Mouse (Mus musculus) cerebellum, postnatal 14 days (tissue): ENCODE measurements around the gene Mast1.

ENCODE experiments used
- DNase-seq, 2 experiments: peaks; one replicate each; pipeline ENCODE4 v3.0.0; 2021; ENCODE audit warnings: mixed read lengths in 2 of 2

Mast1 gene

DNA sequence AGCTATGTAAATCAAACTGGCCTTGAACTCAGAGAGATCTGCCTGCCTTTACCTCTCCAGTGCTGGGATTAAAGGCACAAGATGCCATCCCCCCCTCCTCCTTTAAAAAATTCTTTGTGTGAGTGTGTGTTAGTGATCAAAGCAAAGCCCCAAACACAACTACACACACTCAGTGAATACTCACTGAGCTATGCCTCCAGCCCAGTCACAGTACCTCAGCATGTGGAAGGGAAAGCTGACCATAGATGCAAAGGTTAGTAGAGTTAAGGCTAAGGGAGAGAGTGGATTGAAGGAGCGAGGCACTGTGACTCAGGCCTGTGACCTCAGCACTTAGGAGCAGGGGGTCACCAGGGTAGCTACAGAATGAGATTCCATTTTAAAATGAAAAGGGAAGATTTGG, 35.9 kb upstream of the Mast1 start:
- DNase-seq: no peak

DNA sequence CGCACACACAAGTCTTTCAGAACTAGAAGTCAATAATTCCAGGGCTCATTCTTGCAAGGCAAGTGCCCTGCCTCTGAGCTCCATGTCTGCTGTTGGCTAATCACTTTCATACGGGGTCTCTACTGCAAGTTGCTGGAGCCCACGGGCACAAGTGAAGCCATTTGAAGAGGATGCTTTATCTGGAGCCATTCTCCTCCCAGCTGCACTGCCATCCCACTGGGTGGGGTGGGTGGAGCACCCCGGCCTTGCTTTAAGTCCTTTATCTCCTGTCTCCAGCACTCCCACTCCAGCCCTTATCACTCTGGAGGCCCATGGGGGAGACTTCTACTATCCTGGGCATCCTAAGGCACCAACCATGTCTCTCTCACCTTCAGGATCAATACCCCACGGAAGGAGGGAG, 33.8 kb upstream of the Mast1 start:
- no peak for DNase-seq

DNA sequence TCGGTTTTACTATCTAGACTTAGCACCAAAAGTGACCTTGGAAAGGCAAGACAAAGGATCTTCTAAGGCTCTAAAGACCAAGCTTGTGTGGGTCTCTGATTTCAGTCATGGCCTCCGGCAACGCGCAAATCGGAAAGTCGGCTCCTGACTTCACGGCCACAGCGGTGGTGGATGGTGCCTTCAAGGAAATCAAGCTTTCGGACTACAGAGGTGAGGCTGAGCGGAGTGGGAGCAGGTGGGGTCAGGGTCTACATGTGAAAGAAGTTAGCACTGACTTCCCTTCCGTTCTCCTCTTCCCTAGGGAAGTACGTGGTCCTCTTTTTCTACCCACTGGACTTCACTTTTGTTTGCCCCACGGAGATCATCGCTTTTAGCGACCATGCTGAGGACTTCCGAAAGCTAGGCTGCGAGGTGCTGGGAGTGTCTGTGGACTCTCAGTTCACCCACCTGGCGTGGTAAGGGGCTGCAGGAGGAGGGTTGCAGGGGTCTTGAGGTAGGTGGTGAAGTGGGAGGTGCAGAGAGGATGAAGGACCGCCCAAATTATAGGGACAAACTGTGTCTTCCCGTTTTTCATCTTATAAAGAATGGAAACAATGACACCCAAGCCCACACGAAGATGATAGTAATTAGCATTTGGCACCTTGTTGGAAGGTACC, 33.1 kb upstream of the Mast1 start:
- no peak for DNase-seq

DNA sequence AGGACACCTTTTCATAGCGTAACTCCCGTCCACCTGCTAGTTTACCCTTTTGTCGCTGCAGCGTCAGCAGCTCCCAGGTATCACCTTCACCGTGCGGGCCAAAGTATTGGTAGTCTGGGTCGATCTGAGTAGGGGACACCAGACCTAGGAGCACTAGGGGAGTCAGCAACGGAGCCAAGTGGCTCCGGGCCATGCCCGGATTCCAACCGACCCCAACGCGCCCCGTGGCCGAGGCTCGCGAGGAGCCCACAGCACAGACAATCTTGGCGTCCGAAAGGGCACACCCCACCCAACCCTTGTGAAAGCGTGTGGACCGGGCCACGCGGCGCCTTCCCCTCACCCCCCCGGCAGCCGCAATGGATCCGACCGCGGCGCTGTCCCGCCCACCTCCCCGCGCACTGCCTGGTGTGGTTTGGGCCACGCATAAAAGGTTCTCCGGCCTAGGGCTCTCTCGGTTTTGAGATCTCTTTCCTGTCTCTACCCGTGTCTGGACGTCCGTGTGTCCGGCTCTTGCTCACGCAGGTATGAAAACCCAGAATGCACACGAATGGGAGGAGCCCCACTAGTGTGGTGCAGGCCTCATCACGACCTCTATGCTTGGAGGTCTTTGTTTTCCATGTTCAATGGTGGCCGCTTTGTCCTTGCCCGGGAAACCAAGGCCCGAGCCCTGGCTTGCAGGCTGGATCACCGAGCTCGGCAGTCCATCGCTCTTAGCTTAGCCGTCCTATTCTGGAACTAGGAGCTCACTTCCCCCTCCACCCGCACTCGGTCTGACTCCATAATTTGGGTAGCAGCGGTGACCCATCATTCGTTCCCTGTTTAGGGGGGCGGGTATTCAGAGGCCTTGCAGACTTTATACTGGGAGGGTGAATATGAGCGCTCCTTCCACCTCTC, 32.3 kb upstream of the Mast1 start, which contains the start of the genes Gm49661, Prdx2 and Rnaseh2a:
Gene Gm49661, minus strand, starts transcription at position 193 of the 894 bp plus-strand sequence.
Gene Prdx2, plus strand, starts transcription at position 347 of the 894 bp plus-strand sequence.
Gene Rnaseh2a, minus strand, starts transcription at position 527 of the 894 bp plus-strand sequence.
- peak; percentile 86 for DNase-seq

DNA sequence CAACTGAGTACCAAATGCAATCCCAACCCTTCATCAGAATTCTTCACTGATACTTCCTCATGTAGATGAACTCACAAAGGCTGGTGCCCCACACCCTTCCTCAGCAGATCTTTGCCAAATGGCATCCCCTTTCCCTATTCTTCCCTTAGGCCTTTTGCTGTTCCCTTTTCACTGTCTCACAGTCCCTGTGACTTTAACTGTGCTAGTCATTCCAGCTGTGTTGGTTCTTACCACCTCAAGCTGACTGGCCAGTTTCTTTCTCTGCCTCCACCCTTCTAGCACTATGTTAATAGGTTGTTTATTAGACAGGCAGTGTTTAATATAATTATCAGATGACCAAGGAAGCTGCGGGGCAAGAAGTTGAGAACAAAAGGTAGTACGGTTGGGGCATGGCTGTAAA, 31.5 kb upstream of the Mast1 start:
- DNase-seq: no peak

DNA sequence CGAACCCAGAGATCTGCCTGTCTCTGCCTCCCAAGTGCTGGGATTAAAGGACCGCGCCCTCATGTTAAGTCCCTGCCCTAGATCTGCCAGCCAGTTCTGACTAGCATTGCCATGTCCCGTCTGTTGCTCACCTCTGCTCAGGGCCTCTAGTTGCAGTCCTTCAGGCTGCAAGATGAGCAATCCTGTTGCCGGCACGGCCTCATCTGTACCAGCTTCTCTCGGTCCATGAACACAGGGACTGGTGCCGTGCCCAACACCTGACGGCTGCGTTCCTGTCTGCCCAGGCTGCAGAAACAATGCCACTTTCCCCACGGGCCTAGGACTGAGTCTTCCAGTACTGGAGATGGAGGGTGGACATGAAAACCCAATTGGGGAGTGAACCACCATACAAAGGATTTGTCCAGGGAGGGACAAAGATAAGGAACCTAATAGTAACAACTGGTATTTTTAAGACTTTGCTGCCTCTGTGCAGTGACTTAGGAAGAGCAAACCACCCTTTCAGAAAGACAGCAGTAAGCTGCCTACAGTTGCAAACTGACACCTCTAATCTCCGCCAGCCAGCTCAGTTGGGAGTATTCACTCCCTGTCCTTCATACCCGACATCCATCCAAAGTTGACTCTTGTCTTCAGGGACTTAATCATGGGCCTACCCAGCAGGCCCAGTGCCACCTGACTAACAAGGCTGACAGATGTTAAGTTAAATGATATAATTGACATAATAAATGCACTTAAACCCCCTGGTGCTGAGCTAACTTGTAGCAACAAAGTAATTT, 30.6 kb upstream of the Mast1 start:
- no peak for DNase-seq

DNA sequence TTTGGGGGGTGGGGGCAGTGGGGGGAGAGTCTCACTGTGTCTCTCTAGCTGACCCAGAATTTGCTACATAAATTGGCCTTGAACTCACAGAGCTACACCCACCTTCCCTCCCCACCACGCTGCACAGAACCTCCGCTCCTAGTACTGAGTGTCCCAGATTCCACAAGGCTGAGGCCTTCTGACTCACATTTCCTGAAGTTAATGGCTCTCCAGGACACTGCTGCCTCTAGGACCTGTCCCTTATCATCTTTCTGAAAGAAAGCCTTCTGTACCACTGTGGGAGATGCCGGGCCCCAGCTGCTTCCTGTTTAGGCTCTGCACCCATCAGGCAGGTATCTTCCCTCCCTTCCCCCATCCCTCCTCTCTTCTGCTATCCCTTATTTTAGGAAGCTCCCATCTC, 29.4 kb upstream of the Mast1 start:
- no peak for DNase-seq

DNA sequence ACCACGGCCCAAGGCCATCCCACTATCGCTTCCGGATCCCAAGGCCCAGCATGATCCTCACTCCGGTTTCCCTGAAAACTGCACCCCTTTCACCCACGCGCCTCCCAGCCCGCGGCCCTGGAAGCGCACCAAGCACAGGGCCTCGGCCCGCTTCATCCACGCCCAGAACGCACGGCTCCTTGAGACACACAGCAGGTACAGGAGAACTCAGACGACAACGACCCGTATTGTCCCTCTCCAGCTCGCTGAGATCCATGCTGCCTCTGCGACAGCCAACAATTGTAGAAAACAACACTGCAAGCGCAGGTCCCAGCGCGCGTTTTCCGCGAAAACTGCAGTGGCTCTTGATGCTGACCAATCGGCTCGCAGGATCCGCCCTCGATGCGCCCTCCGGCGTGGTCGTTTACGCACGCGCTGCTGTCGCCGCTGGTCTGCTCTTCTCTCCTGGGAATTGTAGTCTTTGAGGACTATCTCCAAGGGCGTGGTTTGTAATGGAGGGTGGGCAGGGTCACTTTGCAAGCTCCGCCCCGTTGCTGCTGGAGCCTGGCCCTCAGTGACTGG, 28.7 kb upstream of the Mast1 start:
- peak; percentile 92 to 93 for DNase-seq

DNA sequence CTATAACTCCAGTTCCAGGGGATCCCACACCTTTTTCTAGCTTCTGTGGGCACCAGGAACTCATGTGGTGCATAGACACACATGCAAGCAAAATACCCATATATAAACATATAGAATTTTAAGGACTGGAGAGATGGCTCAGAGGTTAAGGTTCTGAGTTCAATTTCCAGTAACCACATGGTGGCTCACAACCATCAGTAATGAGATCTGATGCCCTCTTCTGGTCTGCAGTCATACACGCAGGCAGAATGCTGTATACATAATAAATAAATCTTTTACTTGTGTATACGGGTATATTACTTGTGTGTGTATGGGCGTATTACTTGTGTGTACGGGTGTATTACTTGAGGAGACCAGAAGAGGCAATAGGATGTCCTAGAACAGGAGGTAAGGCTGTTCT, 26.8 kb upstream of the Mast1 start:
- DNase-seq: no peak

DNA sequence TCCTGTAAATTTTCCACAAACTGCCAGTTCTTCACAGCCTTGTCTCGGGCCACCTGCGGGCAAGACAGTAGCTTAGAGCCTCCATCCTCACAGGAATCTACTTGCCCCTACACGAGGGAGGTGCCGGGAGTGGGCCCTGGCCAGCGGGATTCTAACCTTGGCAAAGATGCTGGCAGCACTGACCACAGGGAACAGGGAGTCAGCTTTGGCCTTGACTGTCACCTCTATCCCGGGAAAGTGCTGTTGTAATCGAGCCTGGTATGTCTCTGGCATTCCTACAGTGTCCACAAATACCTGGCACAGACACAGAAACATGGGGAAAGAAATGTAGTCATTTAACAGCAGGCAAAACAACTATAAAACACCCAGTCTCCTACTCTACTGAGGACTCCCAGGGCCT, 22.7 kb upstream of the Mast1 start:
- DNase-seq: no peak

DNA sequence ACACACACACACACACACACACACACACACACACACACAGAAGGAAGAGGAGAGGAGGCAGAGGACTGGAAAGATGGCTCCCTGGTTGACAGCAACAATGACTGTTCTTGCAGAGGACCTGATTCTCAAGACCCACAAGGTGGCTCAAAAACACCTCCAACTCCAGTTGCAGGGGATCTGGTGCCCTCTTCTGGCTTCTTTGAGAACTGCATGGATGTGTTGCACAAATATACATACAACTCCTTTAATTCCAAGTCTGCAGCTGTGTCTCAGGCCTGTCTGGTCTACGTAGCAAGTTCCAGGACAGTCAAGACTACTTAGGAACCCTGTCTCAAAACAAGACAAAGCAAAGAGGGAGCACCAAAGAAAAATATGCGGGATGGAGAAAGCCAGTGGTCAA, 19.6 kb upstream of the Mast1 start:
- DNase-seq: peak; percentile 90 to 96

DNA sequence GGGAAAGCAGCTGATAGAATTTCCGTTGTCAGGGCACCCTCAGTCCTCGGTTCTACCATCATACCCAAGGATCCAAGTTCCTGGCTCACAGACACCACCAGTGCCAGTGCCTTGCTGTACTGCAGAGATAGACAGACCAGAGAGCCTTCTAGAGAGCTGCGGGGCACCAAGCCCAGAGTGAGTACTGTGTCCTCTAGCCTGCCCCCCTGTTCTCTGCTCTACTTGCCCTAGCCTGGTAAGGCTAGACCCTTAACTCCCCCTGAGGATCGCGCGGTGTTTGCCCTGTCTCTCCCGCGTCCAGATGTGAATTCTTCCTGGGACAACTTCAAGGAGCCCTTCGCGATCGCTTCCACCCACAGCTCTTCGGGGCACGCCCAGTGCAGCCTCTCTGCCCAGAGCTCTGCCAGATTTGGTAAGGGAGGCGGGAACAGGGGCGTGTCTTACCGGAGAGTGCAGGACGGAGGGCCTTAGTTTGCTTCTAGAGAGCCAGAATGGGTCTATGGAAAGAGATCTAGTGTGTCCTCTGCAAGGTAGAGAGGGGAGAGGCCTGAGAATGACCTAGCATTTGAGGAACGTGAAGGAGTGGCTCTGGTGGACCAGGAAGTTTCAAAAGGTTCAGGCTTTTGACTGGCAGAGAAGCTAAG, 15.6 kb upstream of the Mast1 start:
- DNase-seq: no peak

DNA sequence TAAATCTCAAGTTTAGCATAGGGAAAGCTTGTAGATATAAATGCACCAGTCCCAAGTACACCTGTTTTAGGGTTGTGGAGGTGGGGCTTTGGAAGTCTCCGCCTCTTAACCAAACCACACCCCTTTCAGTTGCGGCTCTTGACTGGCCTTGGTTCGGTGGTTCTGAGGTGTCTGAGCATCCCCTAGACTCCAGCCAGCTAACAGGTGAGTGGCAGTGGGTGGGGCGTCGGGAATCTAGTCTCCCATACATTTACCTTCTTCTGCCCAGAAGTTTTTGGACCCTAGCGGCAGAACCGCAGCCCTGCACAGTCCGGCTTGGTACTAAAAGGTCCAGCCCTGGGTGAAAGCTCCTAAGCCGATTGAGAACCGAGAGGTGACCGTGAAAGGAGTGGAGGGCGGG, 12.6 kb upstream of the Mast1 start:
- DNase-seq: no peak

DNA sequence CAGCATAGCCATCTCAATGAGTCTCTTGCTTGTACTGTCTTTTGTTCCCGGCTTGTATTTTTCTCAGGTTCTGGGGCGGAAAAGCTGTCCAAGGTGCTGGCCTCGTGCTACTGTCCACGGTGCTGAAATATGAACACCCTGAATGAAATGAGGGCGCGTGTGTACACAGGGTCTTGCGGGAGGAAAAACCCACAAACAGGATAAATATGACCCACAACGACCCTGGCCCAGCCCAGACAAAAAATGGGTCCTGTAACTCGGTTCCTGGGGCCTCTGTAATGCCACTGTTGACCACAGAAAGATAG, 10.0 kb upstream of the Mast1 start:
- DNase-seq: no peak

DNA sequence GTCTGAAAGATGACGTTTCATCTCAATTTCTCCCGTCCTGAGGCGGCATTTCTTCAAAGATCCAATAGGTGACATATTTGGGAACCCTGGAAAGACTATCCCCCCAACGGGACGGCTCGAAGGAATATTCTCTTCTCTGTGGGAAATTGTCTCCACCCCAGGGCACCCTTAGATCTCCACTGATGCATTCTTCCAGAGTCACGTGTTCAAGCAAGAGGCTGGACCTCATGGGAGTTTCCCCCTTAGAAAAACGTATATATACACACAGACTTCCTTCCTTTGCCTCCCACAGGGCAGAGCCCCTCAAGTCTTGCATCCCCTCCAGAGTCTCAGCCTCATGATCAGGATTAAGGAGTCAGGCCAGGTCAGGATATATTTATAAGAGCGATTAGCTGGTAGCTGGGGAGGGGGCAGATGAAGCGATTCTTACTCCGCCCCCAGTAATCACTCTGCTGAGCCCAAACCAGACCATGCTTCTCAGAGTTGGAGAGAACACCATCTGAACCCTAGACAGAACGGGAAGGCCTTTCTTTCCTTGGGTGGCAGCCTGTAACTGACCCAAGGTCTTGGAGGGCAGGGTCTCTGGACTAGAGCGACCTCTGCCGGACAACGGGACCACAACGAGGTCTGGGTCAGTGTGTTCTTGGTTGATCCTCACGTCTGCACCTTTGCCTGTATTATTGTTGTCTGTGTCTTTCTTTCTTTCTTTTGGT, 9.5 kb upstream of the Mast1 start, which contains the start of gene Rtbdn:
Gene Rtbdn, plus strand, starts transcription at position 464 of the 713 bp plus-strand sequence.
- DNase-seq: peak; percentile 79 to 85

DNA sequence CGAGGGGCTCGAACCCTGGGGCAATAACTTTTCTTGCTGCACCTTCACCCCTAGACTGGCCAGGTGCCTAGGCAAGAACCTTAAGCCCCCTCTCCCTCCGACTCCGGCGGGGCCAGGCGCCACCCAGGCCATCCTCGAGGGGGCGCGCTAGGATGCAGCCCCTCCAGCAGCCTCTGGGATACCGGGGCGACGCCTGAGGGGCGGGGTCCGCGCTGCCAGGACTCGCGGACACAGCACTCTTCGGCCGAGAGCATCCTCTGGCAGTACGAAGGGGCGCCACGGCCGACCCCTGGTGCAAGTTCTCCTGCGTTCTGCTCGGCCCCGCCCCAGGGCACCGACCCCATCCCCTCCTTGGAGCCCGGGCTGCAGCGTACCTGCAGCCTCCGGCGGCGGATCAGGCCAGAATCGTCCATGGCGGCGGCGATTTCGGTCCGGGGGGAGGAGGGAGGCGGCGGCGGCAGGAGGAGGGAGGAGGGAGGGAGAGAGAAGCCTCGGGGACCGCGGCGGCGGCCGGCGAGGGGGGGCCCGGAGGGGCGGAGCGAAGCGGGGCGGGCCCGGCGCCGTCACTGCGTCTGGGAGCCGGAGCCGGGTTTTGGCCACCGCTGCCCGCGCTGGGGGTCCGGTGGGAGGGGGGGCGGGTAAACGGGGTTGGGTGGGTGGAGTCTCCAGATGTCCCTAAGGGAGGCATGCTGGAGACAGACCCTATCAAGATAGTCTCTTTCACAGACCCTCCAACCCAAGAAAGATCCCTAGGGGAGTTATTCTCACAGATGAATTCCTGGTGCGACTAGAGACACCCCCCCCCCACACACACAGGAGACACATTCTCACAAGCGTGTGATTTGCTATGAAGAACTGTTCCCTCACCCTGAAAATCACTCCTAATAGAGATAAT, 8.7 kb upstream of the Mast1 start:
- DNase-seq: peak; percentile 79 to 86

DNA sequence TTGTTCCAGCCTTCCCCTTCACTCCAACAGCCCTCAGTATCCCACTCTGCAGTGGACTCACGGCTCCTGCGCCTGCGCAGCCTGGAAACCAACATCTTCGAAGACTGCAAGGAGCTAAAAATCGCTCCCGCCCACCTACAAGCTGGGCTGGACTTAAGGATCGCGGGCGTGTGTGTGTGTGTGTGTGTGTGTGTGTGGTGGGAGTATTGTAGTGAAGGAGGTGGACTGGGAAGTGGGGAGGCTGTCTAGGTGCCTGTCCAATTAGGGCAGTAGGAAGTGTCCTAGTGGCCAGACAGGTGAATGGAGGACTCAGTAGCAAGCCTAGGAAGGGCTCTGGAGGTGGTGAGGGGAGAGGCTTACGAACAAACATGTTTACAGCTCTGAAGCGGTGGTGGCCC, 8.1 kb upstream of the Mast1 start:
- peak; percentile 62 to 76 for DNase-seq

DNA sequence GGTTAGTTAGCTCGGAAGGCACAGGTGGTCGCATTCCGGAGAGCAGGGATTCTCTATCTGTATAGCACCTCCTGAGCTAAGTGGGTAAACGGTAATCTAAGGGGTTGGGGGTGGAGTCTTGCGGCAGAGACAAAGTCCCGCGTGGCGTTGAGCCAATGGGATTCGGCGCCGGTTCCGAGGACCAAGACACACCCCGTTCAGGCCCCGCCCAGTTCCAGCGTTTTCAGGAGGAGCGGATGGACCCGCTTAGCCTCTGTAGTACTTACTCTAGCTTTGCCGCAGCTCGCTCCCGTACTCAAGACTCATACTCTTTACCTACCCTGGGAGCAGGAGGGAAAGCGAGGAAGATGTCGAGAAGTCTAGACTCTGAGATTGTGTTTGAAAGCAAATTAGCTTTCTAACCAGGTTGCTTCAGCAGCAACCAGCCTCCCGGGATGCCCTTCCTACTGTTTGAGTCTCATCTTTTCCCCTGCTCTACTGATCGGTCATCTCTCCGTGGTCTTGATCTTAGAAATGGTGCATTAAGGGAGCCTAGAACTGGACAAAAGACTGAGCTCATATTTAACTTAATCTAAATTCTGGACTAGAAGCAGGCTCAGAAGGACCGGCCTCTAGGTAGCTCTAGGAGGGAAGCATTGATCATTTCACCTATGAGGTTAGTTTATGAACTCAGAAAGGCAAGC, 7.5 kb upstream of the Mast1 start:
- peak; percentile 78 to 84 for DNase-seq

DNA sequence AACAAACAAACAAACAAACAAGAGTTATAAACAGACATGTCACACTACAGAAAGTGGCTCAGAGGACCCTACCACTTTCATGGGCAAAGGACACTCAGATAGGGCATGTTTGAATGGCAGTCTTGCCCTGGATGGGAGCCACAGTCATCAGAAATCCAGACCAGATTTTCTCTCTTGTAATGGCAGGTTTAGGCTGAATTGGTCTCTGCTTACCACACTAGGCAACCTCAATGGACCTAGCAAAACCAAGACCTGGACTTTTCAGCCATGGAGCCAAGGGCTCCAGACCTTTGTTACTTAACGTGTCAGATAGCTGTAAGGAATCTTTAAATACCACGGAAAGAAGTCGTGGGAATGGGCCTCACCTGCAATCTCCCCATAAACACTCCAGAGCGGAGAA, 6.5 kb upstream of the Mast1 start:
- peak in 1 of 2 experiments; percentile 41 for DNase-seq
